Mouse (Mus musculus) adrenal gland, adult 18-20 months (tissue): ENCODE measurements around the gene Pde6g. TPM values are rescaled to one million over a fixed set of nuclear protein-coding genes. Genes with fewer than 3 reads are reported as not detected.

Source experiments
- DNase-seq, 2 experiments: peaks; one replicate each; pipeline ENCODE4 v3.0.0; 2021 to 2022; ENCODE audit warnings: low spot score in 2 of 2
- total RNA-seq, 2 experiments: library from RNA; stranded (reverse); gene quantifications; 1 replicate in 1 of 2; 2 replicates in 1 of 2; pipeline ENCODE4 v1.2.3; 2021

Gene Pde6g
- total RNA-seq, 2 experiments from 2014 or later: 0.27 TPM; not detected in 1

GRCm38 (mm10) chr11:120467736-120468092, 14.4 kb upstream of the Pde6g start:
- DNase-seq: no peak

- DNase-seq: peak; percentile 89 to 91
These were observed 13.9 kb upstream of the Pde6g start, which contains the start of gene Arl16 for GRCm38 (mm10) chr11:120467051-120467735. Arl16 (minus strand) TSS chr11:120467607.

- DNase-seq: no peak
These were observed 12.2 kb upstream of the Pde6g start for GRCm38 (mm10) chr11:120465521-120465920.

GRCm38 (mm10) chr11:120464365-120464764, 11.1 kb upstream of the Pde6g start:
- no peak for DNase-seq

DNA sequence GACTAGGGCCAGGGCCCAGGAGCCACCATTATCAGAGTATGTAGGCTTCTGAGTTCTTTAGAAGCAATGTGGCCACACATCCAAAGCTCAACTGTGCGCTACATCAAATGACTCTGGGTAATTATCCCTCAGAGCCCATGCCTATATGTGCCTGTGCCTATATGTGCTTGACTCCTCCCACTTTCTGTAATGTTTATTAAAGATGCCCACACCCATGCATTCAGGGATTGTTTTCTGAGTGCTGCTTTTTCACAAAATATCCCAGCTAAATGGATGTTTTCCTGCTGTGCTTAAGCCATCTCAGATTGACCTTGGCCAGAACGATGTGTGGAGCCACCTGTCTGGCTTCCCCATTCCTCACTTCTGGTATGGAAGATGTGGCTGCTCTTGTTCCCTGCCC, 10.2 kb upstream of the Pde6g start:
- no peak for DNase-seq

DNA sequence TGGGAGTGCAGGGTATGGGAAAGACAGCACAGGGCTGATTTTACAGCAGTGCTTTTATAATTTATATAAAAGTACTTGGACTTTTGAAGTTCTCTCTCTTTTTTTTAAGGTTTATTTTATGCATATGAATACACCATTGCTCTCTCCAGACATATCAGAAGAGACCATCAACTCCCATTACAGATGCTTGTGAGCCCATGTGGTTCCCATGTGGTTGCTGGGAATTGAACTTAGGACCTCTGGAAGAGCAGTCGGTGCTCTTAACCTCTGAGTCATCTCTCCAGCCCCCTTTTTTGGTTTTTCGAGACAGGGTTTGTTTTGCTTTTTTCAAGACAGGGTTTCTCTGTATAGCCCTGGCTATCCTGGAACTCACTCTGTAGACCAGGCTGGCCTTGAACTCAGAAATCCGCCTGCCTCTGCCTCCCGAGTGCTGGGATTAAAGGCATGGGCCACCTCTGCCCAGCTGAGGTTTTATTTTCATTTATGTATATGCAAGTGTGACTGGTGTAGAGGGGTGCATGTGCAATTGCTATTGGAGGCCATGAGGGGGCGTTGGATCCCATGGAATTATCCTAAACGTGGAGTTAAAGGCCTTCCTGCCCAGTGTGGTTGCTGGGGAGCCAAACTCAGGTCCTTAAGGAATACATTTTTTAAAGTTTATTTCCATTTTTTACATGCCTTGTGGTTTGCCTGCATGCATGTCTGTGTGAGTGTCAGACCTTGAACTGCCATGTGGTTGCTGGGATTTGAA, 5.7 kb upstream of the Pde6g start:
- no peak for DNase-seq

DNA sequence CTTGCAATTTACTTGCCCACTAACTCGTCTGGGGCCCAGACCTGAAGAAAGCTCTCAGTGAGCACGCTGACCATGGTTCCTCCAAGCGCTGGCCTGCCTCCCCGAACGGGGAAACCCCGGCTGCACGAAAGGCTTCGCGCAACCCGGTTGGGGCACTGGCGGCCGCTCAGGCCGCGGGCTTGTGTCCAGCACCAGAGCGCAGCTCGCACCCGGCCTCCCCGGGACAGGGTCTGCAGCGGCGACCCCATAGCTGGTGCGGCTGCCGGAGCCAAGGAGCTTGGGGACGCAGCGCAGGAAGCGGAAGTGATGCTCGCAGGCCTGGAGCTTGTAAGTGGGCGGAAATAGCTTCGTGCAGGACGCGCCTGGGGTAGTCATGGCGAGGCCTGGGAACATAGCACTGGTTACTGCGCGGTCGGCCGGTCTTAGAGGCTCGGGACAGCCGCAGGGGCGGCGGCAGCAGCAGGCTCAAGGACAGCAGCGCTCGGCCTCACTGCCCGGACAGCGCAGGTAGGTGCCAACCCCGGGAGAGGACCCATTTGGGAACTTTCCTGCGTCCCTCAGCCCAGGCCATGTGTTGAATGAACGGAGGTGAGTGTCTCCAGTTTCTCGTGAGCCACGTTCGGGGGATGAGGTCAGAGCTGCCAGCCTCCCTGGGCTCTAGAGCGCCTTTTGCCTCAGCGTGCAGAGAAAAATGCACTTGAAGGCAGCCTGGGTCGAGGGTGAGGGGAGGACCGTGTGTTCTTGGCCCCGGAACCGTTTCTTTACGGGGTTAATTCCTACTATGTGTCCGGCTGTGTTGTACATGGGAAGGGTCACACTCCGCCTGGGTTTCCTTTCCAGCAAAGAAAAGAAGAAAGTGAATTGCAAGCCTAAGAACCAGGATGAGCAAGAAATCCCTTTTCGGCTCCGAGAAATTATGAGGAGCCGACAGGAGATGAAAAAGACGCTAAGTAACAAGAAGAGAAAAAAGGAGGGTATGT, 4.8 kb upstream of the Pde6g start, which contains the start of the genes Oxld1 and Ccdc137:
Oxld1 (minus strand) TSS at position 297 of the 980 bp plus-strand sequence.
Ccdc137 (plus strand) TSS at position 344 of the 980 bp plus-strand sequence.
- DNase-seq: peak; percentile 62 to 74

DNA sequence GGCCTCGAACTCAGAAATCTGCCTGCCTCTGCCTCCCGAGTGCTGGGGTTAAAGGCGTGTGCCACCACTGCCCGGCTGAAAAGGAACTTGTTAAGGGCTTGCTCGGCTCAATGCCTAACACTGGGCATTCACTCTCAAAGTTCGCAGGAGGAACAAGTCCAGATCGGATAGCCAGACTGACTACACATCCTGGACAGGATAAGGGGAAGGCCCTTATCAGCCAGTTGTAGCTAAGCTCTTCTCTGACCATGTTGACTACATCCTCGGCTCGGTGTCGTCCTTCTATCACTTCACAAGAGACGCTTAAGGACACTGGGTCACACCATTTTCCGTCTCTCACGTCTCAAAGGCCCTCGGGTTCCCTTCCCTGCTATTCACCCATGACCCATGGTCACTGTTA, 4.1 kb upstream of the Pde6g start:
- no peak for DNase-seq

DNA sequence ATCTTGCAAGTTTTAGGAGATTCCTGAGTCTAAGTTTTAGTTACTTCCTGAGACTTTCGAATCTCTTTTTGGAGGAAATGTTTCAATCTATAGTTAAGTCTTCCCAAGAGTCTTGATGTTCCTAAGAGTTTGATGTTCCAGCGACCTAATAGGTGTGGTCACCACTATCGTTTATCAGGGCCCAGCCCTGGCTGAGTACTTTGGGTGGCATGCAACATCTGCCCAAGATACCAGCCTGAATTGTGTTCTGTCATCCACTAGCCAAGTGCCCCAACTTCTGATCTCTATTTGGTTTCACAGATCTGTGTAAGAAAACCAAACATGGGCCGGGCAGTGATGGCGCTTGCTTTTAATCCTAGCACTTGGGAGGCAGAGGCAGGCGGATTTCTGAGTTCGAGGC, 2.1 kb upstream of the Pde6g start:
- no peak for DNase-seq

GRCm38 (mm10) chr11:120454965-120455364, 1.7 kb upstream of the Pde6g start:
- no peak for DNase-seq

GRCm38 (mm10) chr11:120452246-120452645, 1.1 kb downstream of the Pde6g start:
- DNase-seq: no peak

- no peak for DNase-seq
These were observed 6.1 kb downstream of the Pde6g start for GRCm38 (mm10) chr11:120447179-120447578.

- no peak for DNase-seq
These were observed 7.8 kb downstream of the Pde6g start for GRCm38 (mm10) chr11:120445475-120445874.

DNA sequence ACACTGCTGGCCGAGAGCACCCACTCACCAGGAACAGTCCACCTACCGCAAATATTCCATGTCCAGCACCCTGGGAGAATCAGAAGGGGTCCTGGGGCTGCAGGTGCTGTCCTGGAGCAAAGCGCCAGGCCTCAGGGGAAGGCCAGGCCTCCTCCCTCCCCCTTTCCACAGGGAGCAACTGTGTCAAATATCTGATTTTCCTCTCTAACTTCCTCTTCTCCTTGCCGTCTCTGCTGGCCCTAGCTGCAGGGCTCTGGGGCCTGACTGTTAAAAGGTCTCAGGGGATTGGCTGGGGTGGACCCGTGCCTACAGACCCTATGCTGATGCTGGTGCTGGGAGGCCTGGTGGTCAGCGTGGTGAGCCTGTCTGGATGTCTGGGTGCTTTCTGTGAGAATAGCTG, 9.2 kb downstream of the Pde6g start:
- DNase-seq: no peak

DNA sequence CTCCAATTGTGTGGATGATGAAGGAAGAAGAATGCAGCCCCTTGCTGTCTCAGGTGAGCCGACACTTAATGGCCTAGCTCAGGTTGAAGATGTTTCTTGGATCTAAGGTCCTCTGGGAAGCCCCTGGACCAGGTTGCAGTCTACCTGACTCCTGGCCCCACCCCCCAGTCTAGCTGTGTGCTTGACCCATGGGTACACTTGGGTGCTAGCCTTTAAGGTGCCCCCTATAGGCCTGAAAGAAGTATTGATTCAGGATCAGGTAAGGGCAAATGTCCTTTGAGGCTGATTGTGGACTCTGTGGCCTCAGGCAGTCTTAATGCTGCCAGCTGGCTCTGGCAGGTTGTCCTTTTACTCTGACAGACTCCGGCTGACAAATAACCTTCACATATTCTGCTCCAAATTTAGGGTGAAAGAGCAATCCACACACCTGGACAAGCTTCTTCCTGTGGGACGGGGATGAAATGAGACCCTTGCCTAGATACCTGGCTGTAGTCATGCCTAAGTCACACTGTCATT, 10.5 kb downstream of the Pde6g start:
- DNase-seq: no peak

DNA sequence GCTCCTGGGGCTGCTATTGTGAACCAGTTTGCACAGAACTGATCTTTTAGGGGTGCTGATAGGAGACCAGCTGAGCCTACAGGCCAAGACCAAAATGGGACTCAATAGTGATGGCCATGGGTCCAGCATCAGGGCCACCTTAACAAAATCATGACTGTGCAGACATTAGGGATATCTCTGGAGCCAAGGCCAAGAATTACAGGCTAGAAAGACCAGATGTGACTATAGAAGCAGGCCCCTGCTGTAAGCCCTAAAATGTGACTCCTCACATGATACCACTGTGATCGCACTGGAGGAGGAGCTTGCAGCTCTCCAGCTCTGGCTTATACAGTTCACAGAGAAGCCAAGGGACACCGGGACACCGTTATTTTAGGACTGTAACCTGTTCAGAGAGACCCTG, 11.0 kb downstream of the Pde6g start, which contains the start of gene Tspan10:
Tspan10 (plus strand) TSS at position 301 of the 400 bp plus-strand sequence.
- DNase-seq: no peak

DNA sequence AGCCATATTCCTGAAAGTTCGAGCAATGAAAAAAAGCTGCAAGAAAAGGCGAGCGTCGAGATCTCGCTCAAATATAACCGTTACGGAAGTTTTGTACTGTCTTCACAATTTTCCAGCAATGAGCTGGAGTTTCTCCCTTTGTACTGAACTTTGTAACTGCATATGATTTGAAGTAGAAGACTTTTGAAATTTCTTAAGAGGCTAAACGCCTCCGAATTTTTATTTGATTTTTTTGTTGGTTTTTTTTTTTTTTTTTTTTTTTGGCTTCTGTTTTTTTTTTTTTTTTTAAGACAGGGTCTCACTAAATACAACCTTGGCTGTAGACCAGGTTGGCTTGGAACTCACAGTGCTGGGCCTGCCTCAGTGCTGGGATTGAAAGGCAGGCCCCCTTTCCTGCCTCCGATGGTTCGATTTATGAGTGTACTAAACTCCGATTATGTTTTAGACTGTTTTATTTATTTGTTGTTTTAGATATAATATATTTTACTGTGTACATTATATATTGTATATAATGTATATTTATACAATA, 15.4 kb downstream of the Pde6g start:
- no peak for DNase-seq

DNA sequence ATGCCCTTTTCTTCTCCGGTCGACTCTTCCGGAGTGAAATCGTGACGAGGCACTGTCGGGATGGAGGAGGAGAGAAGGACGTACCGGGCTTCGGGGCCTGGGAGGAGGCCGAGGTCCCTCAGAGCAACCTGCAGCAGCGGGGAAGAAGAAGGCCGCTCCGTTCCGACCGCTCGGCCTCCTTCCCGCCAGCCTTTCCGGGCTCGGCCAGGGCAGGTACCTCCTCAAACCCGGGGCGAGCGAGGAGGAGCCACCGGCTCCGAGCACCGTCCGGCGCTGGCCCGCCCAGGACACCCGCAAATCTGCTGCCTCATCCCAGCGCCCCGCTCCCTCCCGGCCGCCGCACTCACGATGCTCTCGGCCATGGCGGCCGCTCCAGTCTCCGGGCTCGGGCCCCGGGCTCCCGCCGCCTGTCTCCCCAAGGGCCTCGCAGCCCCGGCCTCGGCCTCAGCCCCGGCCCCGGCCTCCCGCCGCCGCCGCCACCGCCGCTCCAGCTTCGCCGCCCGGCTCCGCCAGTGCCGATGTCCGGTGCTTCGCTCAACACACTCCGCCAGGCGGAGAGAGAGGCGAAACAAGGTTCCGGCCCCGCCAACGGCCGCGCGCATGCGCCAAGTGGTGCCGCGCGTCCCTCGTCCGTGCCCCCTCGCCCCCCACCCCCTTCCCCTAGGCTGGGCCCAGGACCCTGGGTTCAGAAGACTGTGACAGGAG, 16.0 kb downstream of the Pde6g start, which contains the start of gene Nploc4:
Nploc4 (minus strand) TSS at position 557 of the 705 bp plus-strand sequence.
- DNase-seq: peak; percentile 90 to 91

DNA sequence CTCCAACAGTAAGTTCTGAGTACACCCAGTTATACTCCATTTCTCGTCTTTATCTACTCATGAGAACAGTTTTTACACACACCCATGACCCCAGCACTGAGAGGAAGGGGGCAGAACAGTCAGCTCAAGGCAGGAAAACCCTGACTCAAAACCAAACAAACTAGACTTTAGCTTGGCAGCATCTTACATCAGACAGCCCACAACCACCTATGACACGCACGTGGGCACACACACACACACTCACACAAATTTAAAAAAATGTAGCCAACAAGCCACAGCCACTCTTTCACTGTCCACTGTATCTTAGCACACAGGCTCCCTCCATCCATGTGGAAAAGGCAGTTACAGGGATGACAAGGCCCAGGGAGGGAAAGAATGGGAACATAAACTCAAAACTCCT, 26.6 kb downstream of the Pde6g start:
- no peak for DNase-seq
